Mouse (Mus musculus) kidney, adult 2 months (tissue): ENCODE data around the gene Ccdc3.

Experiments used
- CTCF ChIP-seq: fragments of 200-500 bp; conservative IDR thresholded peaks from 2 replicates; pipeline ENCODE4 v1.5.1; 2011; ENCODE audit warnings: low read depth, mild to moderate bottlenecking, control low read depth, low read length, moderate library complexity, mixed read lengths; ENCODE audit not compliant: insufficient read depth, insufficient read length
- POLR2A ChIP-seq: fragments of 200-500 bp; IDR thresholded peaks from one replicate; pipeline ENCODE4 v1.6.1; 2011; ENCODE audit warnings: low read depth, low read length, control low read depth

DNA sequence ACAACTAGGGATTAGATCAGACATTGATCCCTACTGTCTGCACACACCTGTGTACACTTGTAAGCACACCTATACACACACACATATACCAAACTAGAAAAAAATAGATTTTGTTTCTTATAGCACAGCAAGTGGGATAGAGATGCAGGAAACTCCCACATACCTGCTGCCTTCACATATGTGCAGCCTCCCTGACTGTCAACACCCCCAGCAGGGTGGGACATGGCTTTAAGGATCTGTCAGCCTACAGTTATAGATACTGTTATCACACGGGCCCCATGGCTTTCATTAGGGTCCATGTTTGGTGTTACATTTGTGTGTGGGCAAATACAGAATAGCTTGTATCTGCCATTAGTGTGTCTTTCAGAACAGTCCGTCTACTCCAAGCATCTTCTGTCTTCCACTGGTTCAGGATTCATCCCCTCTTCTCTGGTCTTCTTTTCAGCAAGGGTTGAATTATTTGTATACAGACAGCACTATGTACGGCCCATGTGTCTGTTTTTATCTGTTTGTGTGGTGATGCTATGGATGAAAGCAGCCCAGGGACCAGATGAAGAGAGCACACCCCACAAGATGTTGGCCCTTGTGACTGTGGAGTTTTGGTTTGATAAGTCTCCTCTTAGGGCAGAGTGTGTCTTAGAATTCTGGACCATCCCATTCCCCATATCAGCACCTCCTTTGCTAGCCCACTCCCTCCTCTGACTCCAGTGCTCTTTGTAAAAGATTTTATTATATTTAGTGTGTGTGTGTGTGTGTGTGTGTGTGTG, 24.5 kb downstream of the Ccdc3 start:
- TF ChIP-seq POLR2A, result no peak
- TF ChIP-seq CTCF, result no peak
